Mouse (Mus musculus) effector memory CD4-positive, alpha-beta T cell, adult 7 months (primary cell): ENCODE results near the gene 1700019A02Rik. TPM values are rescaled to one million over a fixed set of nuclear protein-coding genes. Genes with fewer than 3 reads are reported as not detected.

Experiments
- polyA plus RNA-seq: library from polyadenylated mRNA; unstranded; fragments of 100-300 nt; shearing (Covaris generic); gene quantifications from one replicate; pipeline ENCODE4 v1.2.1, GENCODE M21; 2017

Gene 1700019A02Rik
- not detected for polyA plus RNA-seq

GRCm38 (mm10) chr1:53187536-53187935 is at the start of gene 1700019A02Rik:
1700019A02Rik (minus strand) TSS chr1:53187636.

Other genes starting within 250 kb of the 1700019A02Rik start
- 1.7 TPM for gene 1700019D03Rik, start 167.5 kb downstream of the 1700019A02Rik start, polyA plus RNA-seq
- gene Mstn, start 126.0 kb downstream of the 1700019A02Rik start, polyA plus RNA-seq = not detected
- 15.9 TPM for gene Pms1, start 109.4 kb upstream of the 1700019A02Rik start, polyA plus RNA-seq
- gene Ormdl1, start 109.5 kb upstream of the 1700019A02Rik start, polyA plus RNA-seq = 35.6 TPM
- not detected for gene Gm28778, start 109.5 kb upstream of the 1700019A02Rik start, polyA plus RNA-seq
- 8.6 TPM for gene Osgepl1, start 126.0 kb upstream of the 1700019A02Rik start, polyA plus RNA-seq
- gene Asdurf, start 165.0 kb upstream of the 1700019A02Rik start, polyA plus RNA-seq = not detected
- 0.39 TPM for gene Gm28551, start 165.0 kb upstream of the 1700019A02Rik start, polyA plus RNA-seq
- 54.3 TPM for gene Asnsd1, start 165.1 kb upstream of the 1700019A02Rik start, polyA plus RNA-seq